Mouse (Mus musculus): ENCODE measurements around the gene Atp1a1. TPM values are rescaled to one million over a fixed set of nuclear protein-coding genes. Genes with fewer than 3 reads are reported as not detected.

The Atp1a1 gene
- polyA plus RNA-seq, 1 experiment from 2014 or later = 106 TPM

- no peak overlapping the region for H3K9ac ChIP-seq (ENCODE audit: low read length)
- no peak overlapping the region for H3K27ac ChIP-seq (replicated peaks; ENCODE audit: low read depth, low read length)
- WGBS = 58% methylated on average over 10 of the region's 10 CpGs
Measured at GRCm38 (mm10) chr3:101562510-101563209, 41.8 kb downstream of the Atp1a1 start.

GRCm38 (mm10) chr3:101561948-101562347, 42.5 kb downstream of the Atp1a1 start:
- Histone ChIP-seq H3K9me3 (ENCODE audit: control insufficient read depth, low read length) (no peaks in the 10 kb centered on the region), H3K27ac (replicated peaks; ENCODE audit: low read depth, low read length) (no peak overlapping the region), H3K36me3 (ENCODE audit: control insufficient read depth, insufficient read depth, low read length) (peaks cover 2% of the 10 kb centered on the region; the same call in 1 of the 2 replicates), H3K9ac (ENCODE audit: low read length) (no peak overlapping the region), H3K4me1 (ENCODE audit: control insufficient read depth, insufficient read depth, low read length) (no peaks in the 10 kb centered on the region), H3K4me2 (ENCODE audit: low read depth, severe bottlenecking) (no peak overlapping the region), H3K27me3 (ENCODE audit: control insufficient read depth, insufficient read depth, low read length) (no peaks in the 10 kb centered on the region), H3K4me3 (ENCODE audit: low read depth, low read length) (no peak overlapping the region)
- ATAC-seq (ENCODE audit: insufficient number of reproducible peaks, low FRiP score, low TSS enrichment, low read depth) (no peak), DNase-seq (ENCODE audit: low spot score) (no peak)
- 89% methylated on average over 5 of the region's 5 CpGs for WGBS

More at GRCm38 (mm10) chr3:101562510-101563209, 41.8 kb downstream of the Atp1a1 start:
- no peak for ATAC-seq (ENCODE audit: insufficient number of reproducible peaks, low FRiP score, low TSS enrichment, low read depth)
- Histone ChIP-seq H3K27me3 (ENCODE audit: control insufficient read depth, insufficient read depth, low read length) (no peaks in the 10 kb centered on the region), H3K4me3 (ENCODE audit: low read depth, low read length) (no peak overlapping the region), H3K4me2 (ENCODE audit: low read depth, severe bottlenecking) (no peak overlapping the region), H3K36me3 (ENCODE audit: control insufficient read depth, insufficient read depth, low read length) (peaks cover 2% of the 10 kb centered on the region; the same call in 1 of the 2 replicates), H3K9me3 (ENCODE audit: control insufficient read depth, low read length) (no peaks in the 10 kb centered on the region), H3K4me1 (ENCODE audit: control insufficient read depth, insufficient read depth, low read length) (no peaks in the 10 kb centered on the region)
- no peak for DNase-seq (ENCODE audit: low spot score)

GRCm38 (mm10) chr3:101560841-101561522, 43.5 kb downstream of the Atp1a1 start:
- Histone ChIP-seq H3K4me1 (ENCODE audit: control insufficient read depth, insufficient read depth, low read length) (no peaks in the 10 kb centered on the region), H3K36me3 (ENCODE audit: control insufficient read depth, insufficient read depth, low read length) (peaks cover 2% of the 10 kb centered on the region; the same call in 1 of the 2 replicates), H3K27me3 (ENCODE audit: control insufficient read depth, insufficient read depth, low read length) (no peaks in the 10 kb centered on the region), H3K4me3 (ENCODE audit: low read depth, low read length) (no peak overlapping the region), H3K9me3 (ENCODE audit: control insufficient read depth, low read length) (no peaks in the 10 kb centered on the region), H3K27ac (replicated peaks; ENCODE audit: low read depth, low read length) (no peak overlapping the region), H3K4me2 (ENCODE audit: low read depth, severe bottlenecking) (no peak overlapping the region), H3K9ac (ENCODE audit: low read length) (no peak overlapping the region)
- ATAC-seq (ENCODE audit: insufficient number of reproducible peaks, low FRiP score, low TSS enrichment, low read depth) (no peak), DNase-seq (ENCODE audit: low spot score) (no peak)
- 85% methylated on average over 9 of the region's 9 CpGs for WGBS

- Histone ChIP-seq H3K4me2 (ENCODE audit: low read depth, severe bottlenecking) (no peak overlapping the region), H3K27ac (replicated peaks; ENCODE audit: low read depth, low read length) (no peak overlapping the region), H3K9ac (ENCODE audit: low read length) (no peak overlapping the region), H3K4me3 (ENCODE audit: low read depth, low read length) (no peak overlapping the region), H3K9me3 (ENCODE audit: control insufficient read depth, low read length) (no peaks in the 10 kb centered on the region), H3K4me1 (ENCODE audit: control insufficient read depth, insufficient read depth, low read length) (no peaks in the 10 kb centered on the region), H3K36me3 (ENCODE audit: control insufficient read depth, insufficient read depth, low read length) (no peaks in the 10 kb centered on the region), H3K27me3 (ENCODE audit: control insufficient read depth, insufficient read depth, low read length) (no peaks in the 10 kb centered on the region)
- ATAC-seq (ENCODE audit: insufficient number of reproducible peaks, low FRiP score, low TSS enrichment, low read depth) (no peak), DNase-seq (ENCODE audit: low spot score) (no peak)
- 86% methylated on average over 2 of the region's 2 CpGs for WGBS
Measured at GRCm38 (mm10) chr3:101556712-101557111, 47.8 kb downstream of the Atp1a1 start.

GRCm38 (mm10) chr3:101552621-101553620, 51.6 kb downstream of the Atp1a1 start:
- no peak overlapping the region for H3K4me2 ChIP-seq (ENCODE audit: low read depth, severe bottlenecking)
- ATAC-seq (ENCODE audit: insufficient number of reproducible peaks, low FRiP score, low TSS enrichment, low read depth) (no peak), DNase-seq (ENCODE audit: low spot score) (no peak)
- 90% methylated on average over 7 of the region's 7 CpGs for WGBS
- no peak overlapping the region for H3K9ac ChIP-seq (ENCODE audit: low read length)
- no peaks in the 10 kb centered on the region for H3K36me3 ChIP-seq (ENCODE audit: control insufficient read depth, insufficient read depth, low read length)
- no peaks in the 10 kb centered on the region for H3K9me3 ChIP-seq (ENCODE audit: control insufficient read depth, low read length)
- H3K27ac ChIP-seq (replicated peaks; ENCODE audit: low read depth, low read length) = no peak overlapping the region
- H3K4me3 ChIP-seq (ENCODE audit: low read depth, low read length) = no peak overlapping the region
- H3K27me3 ChIP-seq (ENCODE audit: control insufficient read depth, insufficient read depth, low read length) = no peaks in the 10 kb centered on the region
- no peaks in the 10 kb centered on the region for H3K4me1 ChIP-seq (ENCODE audit: control insufficient read depth, insufficient read depth, low read length)

GRCm38 (mm10) chr3:101551457-101552230, 52.8 kb downstream of the Atp1a1 start:
- no peak for DNase-seq (ENCODE audit: low spot score)
- H3K9ac ChIP-seq (ENCODE audit: low read length) = no peak overlapping the region
- H3K27ac ChIP-seq (replicated peaks; ENCODE audit: low read depth, low read length) = no peak overlapping the region
- no peaks in the 10 kb centered on the region for H3K9me3 ChIP-seq (ENCODE audit: control insufficient read depth, low read length)
- ATAC-seq (ENCODE audit: insufficient number of reproducible peaks, low FRiP score, low TSS enrichment, low read depth) = no peak
- no peaks in the 10 kb centered on the region for H3K36me3 ChIP-seq (ENCODE audit: control insufficient read depth, insufficient read depth, low read length)
- 77% methylated on average over 26 of the region's 26 CpGs for WGBS
- no peak overlapping the region for H3K4me3 ChIP-seq (ENCODE audit: low read depth, low read length)
- H3K27me3 ChIP-seq (ENCODE audit: control insufficient read depth, insufficient read depth, low read length) = no peaks in the 10 kb centered on the region
- H3K4me2 ChIP-seq (ENCODE audit: low read depth, severe bottlenecking) = no peak overlapping the region
- no peaks in the 10 kb centered on the region for H3K4me1 ChIP-seq (ENCODE audit: control insufficient read depth, insufficient read depth, low read length)

- Histone ChIP-seq H3K27ac (replicated peaks; ENCODE audit: low read depth, low read length) (no peak overlapping the region), H3K9ac (ENCODE audit: low read length) (no peak overlapping the region), H3K36me3 (ENCODE audit: control insufficient read depth, insufficient read depth, low read length) (no peaks in the 10 kb centered on the region), H3K4me1 (ENCODE audit: control insufficient read depth, insufficient read depth, low read length) (no peaks in the 10 kb centered on the region), H3K4me2 (ENCODE audit: low read depth, severe bottlenecking) (no peak overlapping the region), H3K4me3 (ENCODE audit: low read depth, low read length) (no peak overlapping the region), H3K27me3 (ENCODE audit: control insufficient read depth, insufficient read depth, low read length) (no peaks in the 10 kb centered on the region), H3K9me3 (ENCODE audit: control insufficient read depth, low read length) (no peaks in the 10 kb centered on the region)
- WGBS = 87% methylated on average over 5 of the region's 5 CpGs
- DNase-seq (ENCODE audit: low spot score) (no peak), ATAC-seq (ENCODE audit: insufficient number of reproducible peaks, low FRiP score, low TSS enrichment, low read depth) (no peak)
Measured at GRCm38 (mm10) chr3:101549749-101550148, 54.7 kb downstream of the Atp1a1 start.
